Comparison of ENCODE assay signal across 9 mouse cellular contexts in the genomic region with DNA sequence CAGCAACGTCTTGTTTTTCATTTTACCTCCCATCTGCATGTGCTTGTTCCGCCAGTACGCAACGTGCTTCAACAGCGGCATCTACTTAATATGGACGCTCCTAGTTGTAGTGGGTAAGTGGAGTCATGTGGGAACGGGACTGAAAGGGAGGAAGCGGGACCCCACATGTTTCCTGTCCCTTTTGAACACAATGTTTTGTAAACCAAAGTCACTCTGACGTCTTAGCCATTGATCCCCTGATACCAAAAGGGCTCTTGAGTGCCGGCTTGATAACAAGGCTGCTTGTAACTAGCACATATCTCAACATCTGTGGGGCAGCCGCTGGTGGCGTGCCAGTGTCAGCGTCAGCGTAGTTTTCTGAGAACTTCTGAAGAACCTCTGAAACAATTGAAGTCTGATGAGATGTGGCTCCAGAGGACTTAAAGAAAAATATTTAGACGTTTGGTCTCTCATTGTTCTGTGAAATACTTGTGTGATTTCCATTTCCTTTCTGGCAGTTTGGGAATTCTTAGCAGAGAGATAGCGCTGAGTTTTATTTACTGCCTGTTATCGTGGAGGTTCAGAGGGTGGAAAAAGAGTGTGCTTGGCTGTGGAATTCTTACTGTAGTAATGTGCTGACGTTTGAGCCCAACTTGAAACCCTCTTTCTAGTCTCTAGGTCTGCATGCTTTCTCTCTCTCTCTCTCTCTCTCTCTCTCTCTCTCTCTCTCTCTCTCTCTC. TPM values are rescaled to one million over a fixed set of nuclear protein-coding genes. Genes with fewer than 3 reads are reported as not detected.
DNase-seq lines count a peak whose midpoint lies in the region; ATAC-seq and TF ChIP-seq lines count a peak whose summit lies in the region.
"Had no signal": no experiment of that assay in that cellular context is flagged by ENCODE, and none has a peak within 500 bp of the region (broad histone marks: within the 10 kb centered on the region; RNA-seq: fewer than 3 reads in every experiment).

No protein-coding gene starts in this region.

- no peak for DNase-seq in left cerebral cortex, adult 2 months (ENCODE audit: extremely low spot score in 1 of 2, low spot score in 2 of 2)
- no peak for DNase-seq in left cerebral cortex, adult 18-20 months (ENCODE audit: low spot score in 2 of 2)
- peak; percentile 57 for DNase-seq in embryonic facial prominence, embryonic 14.5 days (ENCODE audit: low spot score)
- DNase-seq in heart, postnatal 36 days: peak; percentile 66 to 68
- no peak for DNase-seq in limb, embryonic 10.5 days (ENCODE audit: low spot score)
- DNase-seq in midbrain, embryonic 10.5 days (ENCODE audit: low spot score): no peak
- peak; percentile 81 for DNase-seq in thymus, postnatal 0 days (ENCODE audit: low spot score)
- no peak for DNase-seq in left cerebral cortex, postnatal 4 days

- TF ChIP-seq CTCF in left cerebral cortex, adult 2 months (IDR thresholded peaks at IDR 0.05): no peak

- ATAC-seq in embryonic facial prominence, embryonic 14.5 days (ENCODE audit: low read depth): peak; percentile 57; the same call in 1 of the 2 replicates
- ATAC-seq: Patski had no signal

- no peaks in the 10 kb centered on the region for H3K9me3 ChIP-seq in embryonic facial prominence, embryonic 14.5 days (ENCODE audit: control insufficient read depth, low read length)
- no peaks in the 10 kb centered on the region for H3K9me3 ChIP-seq in limb, embryonic 10.5 days (replicated peaks)
- no peaks in the 10 kb centered on the region for H3K9me3 ChIP-seq in midbrain, embryonic 10.5 days (replicated peaks)

- peak overlapping the region; percentile 25 for H3K4me3 ChIP-seq in left cerebral cortex, adult 2 months
- peak overlapping the region; percentile 23 for H3K4me3 ChIP-seq in embryonic facial prominence, embryonic 14.5 days (ENCODE audit: low read depth, low read length)
- H3K4me3 ChIP-seq in limb, embryonic 10.5 days: peak overlapping the region; percentile 38
- H3K4me3 ChIP-seq in midbrain, embryonic 10.5 days: peak overlapping the region; percentile 30

- H3K4me2 ChIP-seq in embryonic facial prominence, embryonic 14.5 days (ENCODE audit: low read depth, low read length): peak overlapping the region; percentile 50

- no peak overlapping the region for H3K27ac ChIP-seq in left cerebral cortex, adult 2 months
- H3K27ac ChIP-seq in embryonic facial prominence, embryonic 14.5 days (replicated peaks; ENCODE audit: low read depth, low read length): no peak overlapping the region; the same call in 1 of the 2 replicates
- H3K27ac ChIP-seq in limb, embryonic 10.5 days: peak overlapping the region; percentile 59
- no peak overlapping the region for H3K27ac ChIP-seq in midbrain, embryonic 10.5 days (replicated peaks)

- 27% methylated on average over 18 of the region's 18 CpGs for WGBS in embryonic facial prominence, embryonic 14.5 days
- 37% methylated on average over 18 of the region's 18 CpGs for whole genome bisulfite sequencing in limb, embryonic 10.5 days
- WGBS in midbrain, embryonic 10.5 days: 49% methylated on average over 18 of the region's 18 CpGs

- H3K27me3 ChIP-seq in embryonic facial prominence, embryonic 14.5 days (replicated peaks; ENCODE audit: control insufficient read depth, insufficient read depth, low read length): no peaks in the 10 kb centered on the region
- no peaks in the 10 kb centered on the region for H3K27me3 ChIP-seq in limb, embryonic 10.5 days (ENCODE audit: low read depth, poor library complexity, severe bottlenecking)
- H3K27me3 ChIP-seq in midbrain, embryonic 10.5 days (ENCODE audit: low read depth, poor library complexity, severe bottlenecking): no peaks in the 10 kb centered on the region
- H3K27me3 ChIP-seq: Patski had no signal

- no peaks in the 10 kb centered on the region for H3K4me1 ChIP-seq in embryonic facial prominence, embryonic 14.5 days (ENCODE audit: control insufficient read depth, insufficient read depth, low read length)
- H3K4me1 ChIP-seq in limb, embryonic 10.5 days: peaks cover 9% of the 10 kb centered on the region; the same call in 1 of the 2 replicates
- H3K4me1 ChIP-seq in midbrain, embryonic 10.5 days: no peaks in the 10 kb centered on the region; the same call in 1 of the 2 replicates

- peak overlapping the region; percentile 46; the same call in 1 of the 2 replicates for H3K9ac ChIP-seq in embryonic facial prominence, embryonic 14.5 days (ENCODE audit: low read depth, low read length)

- intact Hi-C loops in left cerebral cortex, adult 2 months (cut with DNase I): no loop called here
- intact Hi-C loops in heart, postnatal 36 days (cut with DNase I): no loop called here
- intact Hi-C loops in left cerebral cortex, postnatal 4 days (cut with DNase I): no loop called here

- no peaks in the 10 kb centered on the region for H3K36me3 ChIP-seq in embryonic facial prominence, embryonic 14.5 days (ENCODE audit: control insufficient read depth, insufficient read depth, low read length)
- H3K36me3 ChIP-seq in limb, embryonic 10.5 days: no peaks in the 10 kb centered on the region
- H3K36me3 ChIP-seq in midbrain, embryonic 10.5 days: no peaks in the 10 kb centered on the region

RNA-seq across cellular contexts. Expression of a gene that starts 12.1 kb away (rescaled TPM):
- total RNA-seq in left cerebral cortex, adult 2 months (2021): 1 to 10 TPM; 6.7 to 8.1 TPM
- total RNA-seq in left cerebral cortex, adult 18-20 months (2021): 1 to 10 TPM; 4.4 to 9.5 TPM
- 9.4 and 14.2 TPM in 2 replicates for polyA plus RNA-seq in embryonic facial prominence, embryonic 14.5 days (2014; fragmentation: Nextera tagmentation; extraction: Ambion mirVana)
- total RNA-seq in heart, postnatal 36 days (2021): 10 to 100 TPM; 17.0 to 21.1 TPM
- polyA plus RNA-seq in limb, embryonic 10.5 days (2016; fragmentation: Nextera tagmentation; extraction: Ambion mirVana): 13.1 and 17.1 TPM in 2 replicates
- polyA plus RNA-seq in midbrain, embryonic 10.5 days (2016; fragmentation: Nextera tagmentation; extraction: Ambion mirVana): 5.3 and 7.1 TPM in 2 replicates
- 3.9 and 4.3 TPM in 2 replicates for polyA plus RNA-seq in thymus, postnatal 0 days (2015; fragmentation: Nextera tagmentation; extraction: Ambion mirVana)
- total RNA-seq in left cerebral cortex, postnatal 4 days (2021): 1 to 10 TPM; 3.5 to 3.9 TPM
- polyA plus RNA-seq: Patski had no signal

RNA-seq across cellular contexts. Expression of a gene that starts 29.1 kb away (rescaled TPM):
- total RNA-seq in left cerebral cortex, adult 2 months (2021): 100 to 1,000 TPM; 381 to 396 TPM
- total RNA-seq in left cerebral cortex, adult 18-20 months (2021): 100 to 1,000 TPM; 437 to 446 TPM
- polyA plus RNA-seq in embryonic facial prominence, embryonic 14.5 days (2014; fragmentation: Nextera tagmentation; extraction: Ambion mirVana): 827 and 832 TPM in 2 replicates
- total RNA-seq in heart, postnatal 36 days (2021): 100 to 1,000 TPM; 492 to 522 TPM
- polyA plus RNA-seq in limb, embryonic 10.5 days (2016; fragmentation: Nextera tagmentation; extraction: Ambion mirVana): 718 and 830 TPM in 2 replicates
- polyA plus RNA-seq in midbrain, embryonic 10.5 days (2016; fragmentation: Nextera tagmentation; extraction: Ambion mirVana): 583 and 651 TPM in 2 replicates
- polyA plus RNA-seq in thymus, postnatal 0 days (2015; fragmentation: Nextera tagmentation; extraction: Ambion mirVana): 922 and 983 TPM in 2 replicates
- 100 to 1,000 TPM; 527 to 532 TPM for total RNA-seq in left cerebral cortex, postnatal 4 days (2021)

Comparison
In these comparisons a context has a peak if more than half of its experiments do, and no peak if none do; other contexts are left out.
1. DNase-seq: peak in embryonic facial prominence, embryonic 14.5 days (single experiment), heart, postnatal 36 days (2 of 2) and thymus, postnatal 0 days (single experiment); none in left cerebral cortex, adult 2 months (0 of 2), left cerebral cortex, adult 18-20 months (0 of 2), limb, embryonic 10.5 days (single experiment), midbrain, embryonic 10.5 days (single experiment) and left cerebral cortex, postnatal 4 days (single experiment).
2. Peak in every context shown above with its lines, with median percentiles within 50 percentile points of each other: H3K4me3 ChIP-seq.